Mouse (Mus musculus): ENCODE measurements around the gene Catsperg2.

DNA sequence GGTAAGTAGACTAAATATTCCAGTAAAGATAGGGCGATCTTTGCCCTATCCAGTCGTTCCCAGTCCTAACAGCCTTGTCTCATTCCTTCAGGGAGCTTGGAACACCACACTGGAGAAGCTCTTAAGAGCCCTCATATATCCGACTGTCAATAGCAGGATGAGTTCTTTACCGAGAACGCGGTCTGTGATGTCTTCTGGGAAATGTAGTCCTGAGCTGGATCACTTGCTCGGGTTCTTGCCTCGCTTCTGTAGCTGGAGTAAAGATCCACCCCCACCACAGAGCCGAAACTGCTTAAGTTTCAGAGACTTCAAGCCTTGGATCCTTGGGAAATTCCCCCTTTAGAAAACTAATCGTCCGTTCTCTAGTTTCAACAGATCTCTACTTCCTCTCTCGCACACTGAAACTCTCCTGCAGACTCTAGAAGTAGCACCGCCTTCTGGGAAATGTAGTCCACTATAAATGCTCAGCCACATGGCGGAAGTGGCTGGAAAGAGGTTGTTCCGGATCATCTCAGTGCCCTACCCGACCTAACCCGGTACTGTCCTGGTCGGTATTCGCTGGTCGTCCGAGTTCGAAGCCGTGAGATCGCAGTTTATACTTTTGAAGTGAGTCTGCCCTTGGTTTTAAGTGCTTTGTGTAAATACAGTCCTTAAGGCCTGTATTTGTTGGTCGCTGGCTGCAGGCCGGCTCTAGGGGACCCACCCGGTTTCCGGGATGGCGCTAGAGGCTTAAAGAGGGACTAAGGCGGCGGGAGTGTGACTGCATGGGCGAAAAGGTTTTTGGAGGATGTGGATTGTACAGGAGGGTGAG, 41.5 kb upstream of the Catsperg2 start, which contains the start of gene Zfp84:
- TF ChIP-seq POLR2A (IDR thresholded peaks at IDR 0.05; ENCODE audit: control insufficient read depth in 1 of 2, insufficient read depth in 1 of 2, low read depth in 1 of 2, low read length in 2 of 2, poor library complexity in 1 of 2) = peak; percentile 51 to 83; a peak in 3 of 4 replicates
- TF ChIP-seq ETS1 (IDR thresholded peaks at IDR 0.05; ENCODE audit: low read depth, low read length) = no peak; the same call in 1 of the 2 replicates
- TF ChIP-seq CTCF (IDR thresholded peaks at IDR 0.05 in 2 of 3, conservative IDR thresholded peaks at IDR 0.05 in 1 of 3; ENCODE audit: control insufficient read depth in 1 of 3, insufficient read depth in 1 of 3, low read depth in 2 of 3, low read length in 3 of 3, poor library complexity in 1 of 3, severe bottlenecking in 1 of 3) = peak in 2 of 3 experiments; percentile 4 to 12; a peak in 1 of 6 replicates
- TF ChIP-seq ELF1 (IDR thresholded peaks at IDR 0.05; ENCODE audit: low read depth, low read length) = peak; percentile 96
- no peak for TF ChIP-seq EP300 (IDR thresholded peaks at IDR 0.05; ENCODE audit: low read depth in 1 of 2, low read length in 2 of 2)
- TF ChIP-seq UBTF (IDR thresholded peaks at IDR 0.05; ENCODE audit: borderline replicate concordance, insufficient read depth, low read depth, low read length) = no peak
- no peak for TF ChIP-seq BHLHE40 (IDR thresholded peaks at IDR 0.05; ENCODE audit: borderline replicate concordance, low read depth, low read length)
- peak; percentile 71 for TF ChIP-seq NELFE (IDR thresholded peaks at IDR 0.05; ENCODE audit: low read depth, low read length)
- TF ChIP-seq RAD21 (IDR thresholded peaks at IDR 0.05; ENCODE audit: low read depth, low read length) = no peak
